Mouse (Mus musculus) left cerebral cortex, postnatal 14 days (tissue): ENCODE data around the gene Vgll4. TPM values are rescaled to one million over a fixed set of nuclear protein-coding genes. Genes with fewer than 3 reads are reported as not detected.
"Not testable (repeated sequence)": the region's sequence is repeated elsewhere in the genome, so short reads cannot be mapped to it uniquely, and the experiment has no call there.

Experiments used
- DNase-seq, 2 experiments: peaks; one replicate each; pipeline ENCODE4 v3.0.0; 2021 to 2022; ENCODE audit warnings: low spot score in 2 of 2, mixed read lengths in 1 of 2
- intact Hi-C: fragments of 180-260 bp; cut with DNase I; formaldehyde crosslinking; loops from one replicate; pipeline ENCODE4 v1.15.1; 2025
- total RNA-seq, 2 experiments: library from RNA; stranded (reverse); gene quantifications; 2 replicates each; pipeline ENCODE4 v1.2.3; 2021

The Vgll4 gene
- total RNA-seq, 2 experiments from 2014 or later, result 48.0 to 53.4 TPM

GRCm38 (mm10) chr6:114926369-114927157, 43.2 kb downstream of the Vgll4 start:
- intact Hi-C loops, result loop anchor here (1.0 kb wide), 1 partner anchor 202 kb away; no protein-coding TSS in a partner anchor
- peak; percentile 62 to 82 for DNase-seq

DNA sequence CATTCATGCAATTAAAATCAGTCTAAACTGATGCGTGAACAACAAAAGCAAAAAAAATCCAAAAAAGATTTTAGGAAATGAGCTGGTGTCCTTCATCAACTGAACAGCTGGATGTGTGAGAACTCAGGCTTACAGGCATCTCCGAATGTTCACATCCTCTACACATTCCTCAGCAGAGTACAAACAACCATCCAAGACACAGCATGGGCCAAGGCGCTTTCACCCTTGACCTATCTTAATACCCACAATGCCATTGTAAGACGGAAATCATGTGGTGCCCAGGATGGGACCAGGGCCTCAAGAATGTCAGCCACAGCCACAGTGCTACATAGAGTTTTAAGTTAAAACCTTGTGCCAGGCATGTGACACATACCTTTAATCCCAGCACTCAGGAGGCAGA, 44.6 kb downstream of the Vgll4 start:
- intact Hi-C loops, result no loop called here
- no peak for DNase-seq

DNA sequence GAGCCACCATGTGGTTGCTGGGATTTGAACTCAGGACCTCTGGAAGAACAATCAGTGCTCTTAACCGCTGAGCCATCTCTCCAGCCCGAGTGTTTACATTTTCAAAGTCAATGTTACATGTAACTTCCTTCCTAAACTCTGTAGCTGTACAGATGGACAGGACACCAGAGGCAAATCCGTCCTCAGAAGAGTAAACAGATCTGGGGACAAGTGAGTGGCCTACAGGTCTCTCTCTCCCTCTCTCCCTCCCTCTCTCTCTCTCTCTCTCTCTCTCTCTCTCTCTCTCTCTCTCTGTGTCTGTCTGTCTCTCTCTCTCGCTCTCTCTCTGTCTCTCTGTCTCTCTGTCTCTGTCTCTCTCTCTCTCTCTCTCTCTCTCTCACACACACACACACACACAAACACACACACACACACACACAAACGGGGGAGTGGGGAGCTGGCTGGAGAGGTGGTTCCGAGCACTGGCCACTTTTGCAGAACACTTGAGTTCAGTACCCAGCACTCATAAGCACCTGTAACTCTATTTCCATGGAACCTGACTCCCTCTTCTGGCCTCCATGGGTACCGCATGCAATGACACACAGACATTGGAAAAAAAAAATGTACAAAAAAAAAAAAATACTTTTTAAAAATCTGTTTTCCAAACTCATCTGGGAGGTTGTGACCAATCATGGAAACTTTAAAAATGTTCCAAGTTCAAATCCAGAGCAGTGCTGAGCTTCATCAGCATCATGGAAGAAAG, 47.3 kb downstream of the Vgll4 start:
- not testable (repeated sequence) for DNase-seq
- intact Hi-C loops, result loop anchor here (5.0 kb wide), 2 partner anchors 45 to 575 kb away; no protein-coding TSS in a partner anchor

GRCm38 (mm10) chr6:114921632-114922354, 48.0 kb downstream of the Vgll4 start:
- intact Hi-C loops, result loop anchor here (5.0 kb wide), 2 partner anchors 44 to 574 kb away; no protein-coding TSS in a partner anchor
- DNase-seq, result peak; percentile 75 to 79

DNA sequence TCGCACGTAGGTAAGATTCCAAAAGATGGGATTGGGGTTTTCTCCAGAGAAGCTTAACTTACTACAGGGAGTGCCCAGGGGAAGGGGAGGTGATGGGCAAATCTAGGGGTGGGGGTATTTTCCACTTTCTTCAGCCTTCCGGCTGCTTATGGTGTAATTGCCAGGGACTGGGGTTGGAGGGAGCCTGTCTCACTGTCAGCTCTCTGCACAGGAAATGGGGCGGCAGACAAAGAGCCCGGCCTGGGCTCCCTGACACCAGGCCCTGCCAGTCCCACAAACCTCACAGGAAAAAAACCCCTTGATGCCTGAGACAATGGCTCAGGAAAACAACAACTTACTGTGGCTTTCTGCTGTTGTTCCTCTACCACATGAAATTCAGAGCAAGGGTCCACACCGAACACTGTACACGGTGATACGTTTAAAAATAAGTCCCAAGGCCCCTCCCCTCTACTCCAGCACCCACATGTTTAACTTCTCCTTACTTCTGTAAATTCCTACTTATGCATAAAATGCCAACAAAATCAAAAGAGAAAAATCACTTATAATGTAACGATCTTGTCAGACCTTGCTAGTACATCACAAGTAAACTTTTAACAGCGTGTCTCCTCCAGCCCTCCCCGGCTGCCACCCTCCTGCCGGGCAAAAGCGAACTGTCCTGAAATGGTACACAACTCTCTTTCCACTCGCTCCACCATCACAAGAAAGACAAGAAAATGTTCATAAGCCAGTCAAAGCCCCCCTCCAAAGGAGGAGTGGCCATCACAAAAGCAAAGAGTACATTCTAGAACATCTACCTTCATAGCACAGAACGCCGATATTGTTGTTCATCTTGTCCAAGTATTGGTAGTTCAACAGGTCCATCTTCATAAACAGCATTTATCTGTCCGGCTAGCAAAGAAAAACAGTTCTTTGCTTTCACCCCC, 49.0 kb downstream of the Vgll4 start:
- intact Hi-C loops, result loop anchor here (5.0 kb wide), 2 partner anchors 43 to 573 kb away; no protein-coding TSS in a partner anchor
- DNase-seq, result no peak

DNA sequence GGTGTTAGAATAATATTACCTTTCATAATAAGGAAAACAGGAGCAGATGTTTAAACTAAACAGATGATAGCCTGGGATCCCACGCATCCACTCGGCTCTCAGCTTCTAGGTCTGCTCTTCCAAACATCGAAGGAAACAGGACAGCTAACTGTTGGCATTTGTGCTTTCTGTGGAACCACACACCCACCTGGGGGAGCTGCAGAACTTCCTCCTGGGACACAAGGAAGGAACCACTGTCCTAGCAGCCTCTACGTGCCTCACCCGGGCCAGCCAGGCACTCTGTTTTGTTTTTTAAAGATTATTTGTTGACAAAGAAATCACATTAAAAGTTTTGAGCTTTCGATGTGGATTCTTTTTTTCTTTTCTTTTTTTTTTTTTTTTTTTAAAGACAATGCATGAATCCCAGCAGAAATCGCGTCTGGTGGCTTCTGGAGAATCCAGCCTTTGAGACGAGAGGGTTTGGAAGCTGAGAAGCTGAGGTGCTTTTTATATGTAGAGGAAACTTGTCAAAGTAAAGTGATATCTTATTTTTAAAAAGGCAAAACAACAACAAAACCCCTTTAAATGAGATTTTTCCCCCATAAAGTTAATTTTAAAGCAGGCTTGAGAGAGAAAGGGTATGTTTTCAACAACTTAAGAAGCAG, 50.0 kb downstream of the Vgll4 start:
- intact Hi-C loops, result loop anchor here (5.0 kb wide), 2 partner anchors 42 to 572 kb away; no protein-coding TSS in a partner anchor
- no peak for DNase-seq

GRCm38 (mm10) chr6:114918994-114919393, 50.8 kb downstream of the Vgll4 start:
- no peak for DNase-seq
- intact Hi-C loops, result no loop called here

- intact Hi-C loops, result no loop called here
- DNase-seq, result no peak
Measured at GRCm38 (mm10) chr6:114917770-114918635, 51.8 kb downstream of the Vgll4 start.

DNA sequence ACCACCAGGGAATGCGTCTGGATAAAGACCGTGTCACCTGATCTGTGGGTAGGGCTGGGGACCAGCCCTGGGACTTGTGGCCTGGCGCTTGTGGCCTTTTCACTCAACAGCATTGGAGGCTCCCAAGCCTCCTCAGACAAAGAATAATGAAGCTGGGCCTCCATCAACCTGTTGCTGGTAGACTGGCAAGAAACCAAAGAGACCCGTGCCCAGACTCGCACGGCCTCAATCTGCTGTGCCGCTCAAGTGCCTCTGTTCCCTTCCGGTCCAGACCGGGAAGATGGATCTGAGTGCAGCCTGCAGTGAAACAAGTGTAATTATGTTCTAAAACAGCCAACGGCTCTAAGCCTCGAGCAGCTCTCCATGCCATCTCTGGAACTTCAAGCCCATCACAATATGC, 52.7 kb downstream of the Vgll4 start:
- no peak for DNase-seq
- intact Hi-C loops, result no loop called here

- intact Hi-C loops, result no loop called here
- DNase-seq, result no peak
Measured at GRCm38 (mm10) chr6:114916715-114916992, 53.1 kb downstream of the Vgll4 start.

DNA sequence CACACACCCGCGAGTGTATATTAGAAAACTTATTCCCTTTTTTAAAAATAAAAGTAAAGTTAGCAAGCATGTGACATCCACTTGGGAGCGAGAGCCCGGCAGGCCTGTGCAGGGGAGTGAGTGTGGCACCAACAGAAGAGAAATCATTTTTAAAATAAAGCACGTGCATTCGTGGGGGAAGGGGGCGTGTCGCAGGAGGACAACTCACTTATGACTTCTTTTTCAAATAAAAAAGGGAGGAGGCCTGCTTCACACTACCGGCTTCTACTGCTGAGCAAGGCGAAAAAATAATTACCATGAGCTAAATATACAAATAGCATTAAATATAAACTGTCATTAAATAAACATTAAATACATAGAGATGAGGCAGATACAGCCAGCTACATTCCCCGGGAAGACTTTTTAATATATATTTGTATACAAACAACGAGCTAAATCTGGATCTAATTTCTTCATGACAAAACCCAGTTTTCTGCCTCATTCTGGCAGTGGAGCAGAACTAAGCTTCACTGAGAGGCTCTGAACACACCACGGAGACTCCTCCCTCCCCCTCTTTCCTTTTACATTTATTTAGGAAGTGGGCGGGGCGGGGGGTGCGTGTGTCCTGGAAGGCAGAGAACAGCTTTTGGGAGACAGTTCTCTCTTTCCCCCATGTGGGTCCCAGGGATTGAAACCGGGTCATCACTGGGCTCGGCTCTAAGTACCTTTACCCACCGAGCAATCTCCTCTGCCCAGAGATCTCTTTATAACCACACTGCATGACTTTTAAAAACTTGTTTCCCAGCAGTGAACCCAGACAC, 53.7 kb downstream of the Vgll4 start:
- intact Hi-C loops, result no loop called here
- DNase-seq, result no peak

- intact Hi-C loops, result no loop called here
- no peak for DNase-seq
Measured at GRCm38 (mm10) chr6:114914041-114914716, 55.6 kb downstream of the Vgll4 start.

GRCm38 (mm10) chr6:114913142-114913541, 56.7 kb downstream of the Vgll4 start:
- intact Hi-C loops, result no loop called here

GRCm38 (mm10) chr6:114911540-114911939, 58.3 kb downstream of the Vgll4 start:
- intact Hi-C loops, result no loop called here
- no peak for DNase-seq

More at GRCm38 (mm10) chr6:114913142-114913541, 56.7 kb downstream of the Vgll4 start:
- no peak for DNase-seq

GRCm38 (mm10) chr6:114909801-114910200, 60.0 kb downstream of the Vgll4 start:
- intact Hi-C loops, result no loop called here
- DNase-seq, result no peak

GRCm38 (mm10) chr6:114907459-114907858, 62.3 kb downstream of the Vgll4 start:
- DNase-seq, result no peak
- intact Hi-C loops, result no loop called here
